Mouse (Mus musculus): Measurements from ENCODE around the gene Hspe1.
"Not testable (repeated sequence)": the region's sequence is repeated elsewhere in the genome, so short reads cannot be mapped to it uniquely, and the experiment has no call there.

Gene Hspe1

GRCm38 (mm10) chr1:55085781-55086366 is 2.1 kb upstream of the Hspe1 start:
- DNase-seq (ENCODE audit: low spot score in 2 of 2), result no peak

DNA sequence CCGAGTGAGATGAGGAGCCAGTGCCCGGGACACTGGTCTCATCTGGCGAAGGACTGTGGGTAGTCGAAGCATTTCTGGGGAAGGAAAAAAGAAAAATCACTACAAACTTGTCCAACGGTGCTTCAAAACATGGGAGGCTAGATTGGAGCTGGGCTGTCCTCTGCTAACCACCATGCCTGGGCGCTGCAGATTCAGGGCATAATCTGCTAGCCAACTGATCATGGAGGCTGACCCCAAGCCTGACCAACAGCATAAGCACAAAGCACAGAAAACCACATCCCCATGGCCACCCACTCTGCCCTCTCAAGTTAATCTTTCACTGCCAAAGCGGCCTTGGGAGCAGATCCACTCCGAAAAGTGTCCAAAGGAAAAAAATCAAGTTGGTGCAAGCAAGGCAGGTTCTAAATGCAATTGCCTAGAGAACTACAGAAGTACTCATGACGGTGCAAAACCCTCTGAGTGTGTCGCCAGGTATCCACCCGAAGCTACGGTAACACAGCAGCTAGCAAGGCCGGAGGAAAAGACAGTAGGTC is 998 bp upstream of the Hspe1 start:
- DNase-seq (ENCODE audit: low spot score in 2 of 2), result peak in 1 of 2 experiments; percentile 24

DNA sequence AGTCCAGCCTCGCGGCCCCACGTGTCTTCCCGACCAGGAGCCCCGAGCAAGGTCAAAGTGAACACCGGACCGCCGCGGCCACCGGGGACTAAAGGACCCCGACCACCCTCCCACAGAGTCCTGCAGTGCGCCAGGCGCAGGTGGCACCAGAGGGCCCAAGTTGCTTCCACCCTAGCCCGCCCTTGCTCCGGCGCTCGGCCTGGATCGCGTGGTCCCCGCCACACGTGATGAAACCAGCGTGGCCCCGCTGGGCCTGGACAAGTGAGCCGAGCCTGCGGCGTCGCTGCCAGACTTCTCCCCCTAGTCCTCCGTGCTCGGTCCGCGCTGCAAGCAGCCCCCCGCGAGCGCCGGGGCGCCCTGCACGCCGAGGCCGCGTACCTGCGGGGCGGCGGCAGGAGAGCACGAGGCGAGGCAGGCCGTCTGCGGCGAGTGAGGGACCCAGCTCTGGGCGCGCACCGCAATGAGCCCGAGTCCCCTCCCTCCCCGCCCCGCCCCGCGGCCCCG is 479 bp upstream of the Hspe1 start:
- no peak for DNase-seq (ENCODE audit: low spot score in 2 of 2)

DNA sequence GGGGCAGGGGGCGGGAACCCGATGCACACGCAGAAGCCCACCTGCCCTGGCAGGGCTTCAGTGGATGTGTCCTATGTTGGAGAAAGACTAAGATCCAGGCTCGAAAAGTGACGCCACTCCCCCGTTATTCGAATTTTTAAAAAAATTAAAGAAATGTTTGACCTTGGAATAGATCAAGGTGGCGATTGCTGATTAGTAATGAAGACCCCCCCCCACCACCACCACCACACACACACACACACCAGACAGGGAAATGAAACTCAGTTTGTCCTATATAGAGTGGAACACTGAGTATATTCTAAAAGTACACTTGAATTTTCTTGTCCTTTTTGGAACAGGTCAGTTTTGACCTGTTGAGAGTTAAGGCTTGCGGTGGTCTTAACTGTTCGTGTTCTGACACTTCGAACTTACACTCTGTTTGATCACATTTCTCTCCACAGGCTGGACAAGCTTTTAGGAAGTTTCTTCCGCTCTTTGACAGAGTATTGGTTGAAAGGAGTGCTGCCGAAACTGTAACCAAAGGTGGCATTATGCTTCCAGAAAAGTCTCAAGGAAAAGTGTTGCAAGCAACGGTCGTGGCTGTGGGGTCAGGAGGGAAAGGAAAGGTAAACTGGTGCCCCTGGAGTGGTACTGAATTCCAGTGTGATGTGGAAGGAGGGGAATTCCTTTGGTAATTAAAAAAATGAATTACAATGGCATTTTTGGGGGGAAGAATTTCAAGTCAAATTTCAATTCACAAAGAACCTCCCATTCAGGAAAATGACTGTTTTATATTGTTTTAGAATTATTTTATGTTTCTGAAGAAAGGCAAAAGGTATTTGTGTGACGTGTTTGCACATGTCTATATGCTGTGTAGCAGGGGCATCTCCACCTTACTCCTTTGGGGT is 922 bp downstream of the Hspe1 start:
- no peak for DNase-seq (ENCODE audit: low spot score in 2 of 2)

- no peak for DNase-seq (ENCODE audit: low spot score in 2 of 2)
Observed at GRCm38 (mm10) chr1:55089498-55090064, 1.6 kb downstream of the Hspe1 start.

DNA sequence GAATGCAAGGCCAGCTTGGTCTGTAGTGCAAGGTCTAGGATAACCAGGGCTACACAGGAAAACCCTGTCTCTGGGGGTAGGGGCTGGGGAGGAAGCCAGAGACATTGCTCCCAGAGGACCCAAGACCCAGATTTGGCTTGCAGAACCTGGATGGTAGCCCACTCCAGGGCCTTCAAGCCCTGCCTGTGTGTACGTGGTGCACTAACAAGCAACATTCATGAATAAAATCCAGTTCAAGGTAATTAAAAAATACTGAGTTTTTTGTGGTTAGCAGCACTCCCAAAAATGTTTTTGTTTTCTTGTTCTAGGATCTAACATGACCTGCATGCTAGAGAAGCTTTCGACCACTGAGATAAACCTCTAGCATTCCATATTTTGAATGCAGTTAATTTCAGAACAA is 4.1 kb downstream of the Hspe1 start:
- DNase-seq (ENCODE audit: low spot score in 2 of 2), result no peak

- no peak for DNase-seq (ENCODE audit: low spot score in 2 of 2)
Observed at GRCm38 (mm10) chr1:55092469-55092868, 4.5 kb downstream of the Hspe1 start.

DNA sequence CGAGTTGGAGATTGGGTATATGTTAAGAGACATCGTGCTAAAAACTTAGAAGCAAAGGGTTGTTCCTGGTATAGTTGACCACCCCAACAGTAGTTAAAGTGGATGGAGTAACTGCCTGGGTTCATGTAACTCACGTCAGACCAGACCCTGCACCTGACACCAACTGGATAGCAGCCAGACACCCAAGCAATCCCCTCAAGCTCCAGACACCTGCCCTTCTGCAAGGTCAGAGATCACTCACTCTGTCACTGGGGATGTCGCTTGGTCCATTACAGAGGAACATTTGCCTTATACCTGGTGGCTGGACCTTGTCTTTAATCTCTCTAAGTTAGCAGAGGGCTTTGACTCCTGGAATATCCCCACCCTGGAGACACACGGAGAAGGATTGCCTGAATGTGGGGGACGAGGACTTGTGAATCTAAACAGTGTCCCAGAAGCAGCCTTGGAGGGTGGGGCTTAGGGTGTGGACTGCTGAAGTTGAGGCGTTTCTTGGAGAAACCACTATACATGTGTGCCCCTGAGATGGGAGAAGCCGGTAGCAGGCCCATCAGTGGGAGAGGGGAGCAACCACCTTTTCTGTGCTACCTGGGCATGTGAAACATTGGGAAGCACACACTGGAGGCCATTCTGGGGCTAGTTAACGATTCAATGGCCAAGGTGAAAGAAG is 19.1 kb downstream of the Hspe1 start:
- DNase-seq (ENCODE audit: low spot score in 2 of 2), result no peak

DNA sequence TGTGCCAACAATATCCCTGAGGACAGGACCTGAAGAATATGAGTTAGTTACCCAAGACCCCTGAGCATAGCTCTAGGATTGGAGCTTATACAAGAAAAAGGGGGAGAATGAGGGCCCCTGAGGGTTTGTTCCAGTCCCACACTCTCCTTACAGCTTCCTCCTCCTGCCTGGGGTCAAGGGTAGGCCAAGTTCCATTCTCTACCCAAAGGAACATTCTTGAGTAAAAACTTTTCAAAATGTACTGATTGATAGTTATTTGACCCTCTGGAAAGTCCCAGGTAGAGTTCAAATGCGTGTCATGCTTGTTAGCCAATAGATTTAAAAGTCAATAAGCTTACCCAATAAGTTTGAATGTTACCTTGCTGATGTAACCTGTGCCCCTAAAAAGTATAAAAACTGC is 19.7 kb downstream of the Hspe1 start:
- DNase-seq (ENCODE audit: low spot score in 2 of 2), result no peak

- DNase-seq (ENCODE audit: low spot score in 2 of 2), result no peak
Observed at GRCm38 (mm10) chr1:55108473-55108872, 20.5 kb downstream of the Hspe1 start.

GRCm38 (mm10) chr1:55109066-55109766 is 21.3 kb downstream of the Hspe1 start:
- DNase-seq (ENCODE audit: low spot score in 2 of 2), result no peak

GRCm38 (mm10) chr1:55123046-55123445 is 35.1 kb downstream of the Hspe1 start:
- DNase-seq (ENCODE audit: low spot score in 2 of 2), result no peak

DNA sequence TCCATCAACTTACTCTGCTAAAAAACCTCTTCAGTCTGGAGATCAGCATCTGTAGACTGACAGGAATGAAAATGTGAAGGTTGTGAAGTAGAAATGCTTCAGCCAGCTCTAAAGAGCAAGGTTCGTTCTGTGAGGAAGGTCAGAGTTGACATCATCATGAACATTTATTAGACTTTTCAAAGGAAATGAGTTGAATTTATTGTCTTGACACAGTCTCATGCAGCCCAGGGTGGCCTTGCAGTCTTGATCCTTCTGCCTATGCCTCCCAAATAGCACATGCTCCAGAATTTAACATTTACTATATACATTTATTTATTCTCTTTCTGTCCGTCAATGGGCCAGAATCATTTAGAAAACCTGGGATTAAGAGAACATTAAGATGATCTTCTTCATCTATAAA is 35.6 kb downstream of the Hspe1 start:
- no peak for DNase-seq (ENCODE audit: low spot score in 2 of 2)

DNA sequence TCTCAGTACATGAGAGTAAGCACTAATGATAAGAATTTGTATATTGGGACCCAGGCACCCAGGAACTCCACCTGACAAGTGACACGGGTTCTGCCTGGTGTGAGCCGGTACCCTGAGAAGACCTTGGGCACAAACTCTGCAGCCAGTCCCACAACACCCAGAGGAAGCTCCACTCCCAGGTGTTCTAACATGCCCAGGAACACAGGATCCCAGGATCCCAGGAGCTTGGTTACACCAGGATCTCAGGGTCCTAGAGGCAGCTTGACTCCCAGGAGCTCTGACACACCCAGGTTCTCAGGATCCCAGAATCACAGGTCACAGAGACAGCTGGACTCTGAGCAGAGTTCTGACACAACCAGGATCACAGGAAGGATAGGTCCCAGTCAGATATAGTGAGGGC is 36.2 kb downstream of the Hspe1 start:
- not testable (repeated sequence) for DNase-seq (ENCODE audit: low spot score in 2 of 2)

- DNase-seq (ENCODE audit: low spot score in 2 of 2), result no peak
Observed at GRCm38 (mm10) chr1:55129716-55130115, 41.8 kb downstream of the Hspe1 start.

GRCm38 (mm10) chr1:55130190-55130916 is 42.4 kb downstream of the Hspe1 start:
- DNase-seq (ENCODE audit: low spot score in 2 of 2), result no peak

GRCm38 (mm10) chr1:55130943-55131401 is 43.0 kb downstream of the Hspe1 start, which contains the start of gene Mob4:
TSS of gene Mob4 (plus strand) at chr1:55131231.
- peak; percentile 95 to 96 for DNase-seq (ENCODE audit: low spot score in 2 of 2)

- peak in 1 of 2 experiments; percentile 75 for DNase-seq (ENCODE audit: low spot score in 2 of 2)
Observed at GRCm38 (mm10) chr1:55131424-55132014, 43.6 kb downstream of the Hspe1 start.

DNA sequence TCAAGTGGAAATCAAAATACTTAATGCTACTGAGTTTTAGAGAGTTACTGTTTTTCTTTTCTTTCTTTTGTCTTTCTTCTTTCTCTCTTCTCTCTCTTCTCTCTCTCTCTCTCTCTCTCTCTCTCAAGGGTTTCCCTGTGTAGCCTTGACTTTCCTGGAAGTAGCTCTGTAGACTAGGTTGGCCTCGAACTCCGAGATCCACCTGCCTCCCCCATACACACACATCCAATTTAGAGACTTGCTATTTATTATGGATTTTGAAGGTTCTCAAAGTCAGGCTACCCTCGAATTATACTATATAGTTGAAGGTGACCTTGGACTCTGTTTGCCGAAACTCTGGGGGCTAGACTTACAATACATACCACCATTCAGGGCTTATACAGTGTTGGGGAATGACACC is 44.4 kb downstream of the Hspe1 start:
- no peak for DNase-seq (ENCODE audit: low spot score in 2 of 2)

DNA sequence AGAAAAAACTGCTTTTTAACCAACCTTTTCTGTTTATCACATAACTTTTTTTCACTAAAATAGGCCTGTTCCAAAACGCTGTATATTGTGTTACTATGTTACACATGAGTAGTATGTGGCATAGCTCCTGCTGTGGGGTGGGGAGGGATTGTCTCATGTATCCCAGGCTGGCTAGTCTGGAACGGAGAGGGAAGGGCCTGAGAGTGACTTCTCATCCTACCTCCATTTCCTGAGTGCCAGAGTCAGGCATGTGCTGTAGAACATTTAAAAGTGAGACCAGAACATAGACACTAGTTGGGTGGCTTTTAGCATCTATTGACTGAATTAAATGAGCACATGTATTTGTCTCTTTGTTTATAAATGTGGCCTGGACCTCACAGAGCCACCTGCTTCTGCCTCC is 45.2 kb downstream of the Hspe1 start:
- no peak for DNase-seq (ENCODE audit: low spot score in 2 of 2)
